Mouse (Mus musculus): ENCODE data around the gene Uvrag. TPM values are rescaled to one million over a fixed set of nuclear protein-coding genes. Genes with fewer than 3 reads are reported as not detected.

Gene Uvrag
- polyA plus RNA-seq, 1 experiment from 2014 or later: 25.8 TPM

DNA sequence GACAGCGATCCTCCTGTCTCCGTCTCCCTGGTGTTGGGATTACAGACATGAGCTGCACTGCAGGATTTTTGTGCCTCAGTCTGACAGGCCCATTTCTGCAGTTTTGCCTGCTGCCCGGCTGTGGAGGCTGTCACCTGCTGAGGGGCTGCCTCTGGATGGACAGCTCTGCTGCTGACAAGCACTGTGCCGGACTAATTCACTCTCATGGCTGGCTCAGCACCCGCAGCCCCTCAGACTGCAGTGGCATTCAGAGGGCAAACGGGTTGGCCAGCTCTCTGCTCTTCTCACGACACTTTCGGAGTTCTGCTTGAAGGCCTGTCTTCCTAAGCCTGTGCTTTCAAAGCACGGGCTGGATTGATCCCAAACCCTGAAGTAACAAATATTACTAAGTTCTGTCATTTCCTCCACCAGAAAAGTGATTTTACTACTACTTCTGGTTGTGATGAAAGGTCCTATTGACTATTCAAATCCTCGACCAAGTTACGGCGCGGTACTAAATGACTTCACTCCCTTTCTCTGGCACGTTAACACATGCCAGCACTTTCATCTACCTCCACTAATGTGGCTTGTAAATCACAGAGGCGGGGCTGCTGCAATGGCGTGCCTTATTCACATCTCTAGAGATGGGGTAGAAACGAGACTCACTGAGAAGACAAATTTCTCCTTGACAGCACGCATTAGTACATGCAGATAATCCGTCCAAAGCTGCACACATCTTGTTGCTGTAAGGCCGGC lies 203.7 kb downstream of the Uvrag start:
- Histone ChIP-seq H3K4me3 (ENCODE audit: low read depth, low read length) (no peak overlapping the region), H3K36me3 (ENCODE audit: control insufficient read depth, insufficient read depth, low read length) (no peaks in the 10 kb centered on the region), H3K27me3 (replicated peaks; ENCODE audit: control insufficient read depth, insufficient read depth, low read length) (no peaks in the 10 kb centered on the region), H3K27ac (ENCODE audit: low read depth) (no peak overlapping the region), H3K4me2 (ENCODE audit: low read length) (no peak overlapping the region), H3K4me1 (replicated peaks; ENCODE audit: control insufficient read depth, insufficient read depth, low read length) (peaks cover 18% of the 10 kb centered on the region; the same call in 1 of the 2 replicates), H3K9ac (ENCODE audit: low read length) (no peak overlapping the region), H3K9me3 (ENCODE audit: control insufficient read depth, low read length) (no peaks in the 10 kb centered on the region)
- DNase-seq (ENCODE audit: low spot score) (no peak), ATAC-seq (replicated peaks; ENCODE audit: low FRiP score, low TSS enrichment, low read depth) (no peak)
- WGBS: 50% methylated on average over 20 of the region's 20 CpGs

DNA sequence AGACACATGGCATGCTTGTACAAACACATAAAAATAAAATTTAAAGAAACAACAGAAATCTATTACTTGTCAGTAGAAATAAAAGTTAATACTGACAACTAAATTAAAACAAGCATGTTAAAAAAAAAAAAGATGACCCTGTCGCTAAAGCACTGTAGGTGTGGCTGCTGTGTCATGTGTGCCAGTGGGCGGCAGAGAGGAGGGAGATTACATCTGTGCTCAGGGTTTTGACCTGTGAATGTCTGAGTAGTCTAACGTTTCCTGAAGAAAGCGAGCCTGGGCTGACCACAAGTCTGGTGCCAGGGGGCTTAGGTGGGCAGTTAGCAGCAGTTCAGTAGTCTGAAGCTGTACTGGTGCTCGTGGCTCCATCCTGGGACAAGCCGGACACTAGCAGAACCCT lies 205.2 kb downstream of the Uvrag start:
- peaks cover 18% of the 10 kb centered on the region; the same call in 1 of the 2 replicates for H3K4me1 ChIP-seq (replicated peaks; ENCODE audit: control insufficient read depth, insufficient read depth, low read length)
- H3K36me3 ChIP-seq (ENCODE audit: control insufficient read depth, insufficient read depth, low read length): no peaks in the 10 kb centered on the region
- ATAC-seq (replicated peaks; ENCODE audit: low FRiP score, low TSS enrichment, low read depth) (no peak), DNase-seq (ENCODE audit: low spot score) (no peak)
- no peak overlapping the region for H3K27ac ChIP-seq (ENCODE audit: low read depth)
- no peaks in the 10 kb centered on the region for H3K27me3 ChIP-seq (replicated peaks; ENCODE audit: control insufficient read depth, insufficient read depth, low read length)
- 80% methylated on average over 6 of the region's 6 CpGs for WGBS
- H3K9ac ChIP-seq (ENCODE audit: low read length): no peak overlapping the region
- H3K4me2 ChIP-seq (ENCODE audit: low read length): no peak overlapping the region
- H3K4me3 ChIP-seq (ENCODE audit: low read depth, low read length): no peak overlapping the region
- H3K9me3 ChIP-seq (ENCODE audit: control insufficient read depth, low read length): no peaks in the 10 kb centered on the region

DNA sequence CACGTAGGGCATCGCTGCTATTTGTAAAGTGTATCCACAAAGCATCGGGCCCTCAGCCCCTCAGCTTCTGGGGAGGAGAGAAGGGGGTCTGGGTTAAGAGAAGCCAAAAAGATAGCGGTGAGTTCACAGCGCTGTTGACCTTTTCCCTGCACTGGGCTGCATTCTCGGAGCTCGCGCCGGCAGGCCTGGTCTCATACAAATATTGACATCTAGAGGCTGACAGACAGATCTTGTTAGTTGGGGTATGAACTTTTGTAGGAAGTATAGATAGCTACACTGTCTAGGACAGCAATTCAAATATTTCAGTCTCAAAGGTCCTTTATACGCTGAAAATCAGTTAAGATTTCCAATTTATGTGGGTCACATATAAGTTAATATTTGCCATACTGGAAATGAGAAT lies 205.7 kb downstream of the Uvrag start:
- Histone ChIP-seq H3K36me3 (ENCODE audit: control insufficient read depth, insufficient read depth, low read length) (no peaks in the 10 kb centered on the region), H3K27me3 (replicated peaks; ENCODE audit: control insufficient read depth, insufficient read depth, low read length) (no peaks in the 10 kb centered on the region), H3K9me3 (ENCODE audit: control insufficient read depth, low read length) (no peaks in the 10 kb centered on the region), H3K4me3 (ENCODE audit: low read depth, low read length) (no peak overlapping the region), H3K9ac (ENCODE audit: low read length) (no peak overlapping the region), H3K4me2 (ENCODE audit: low read length) (no peak overlapping the region), H3K4me1 (replicated peaks; ENCODE audit: control insufficient read depth, insufficient read depth, low read length) (peaks cover 18% of the 10 kb centered on the region; the same call in 1 of the 2 replicates), H3K27ac (ENCODE audit: low read depth) (no peak overlapping the region)
- no peak for DNase-seq (ENCODE audit: low spot score)
- 53% methylated on average over 10 of the region's 10 CpGs for WGBS
- ATAC-seq (replicated peaks; ENCODE audit: low FRiP score, low TSS enrichment, low read depth): no peak

DNA sequence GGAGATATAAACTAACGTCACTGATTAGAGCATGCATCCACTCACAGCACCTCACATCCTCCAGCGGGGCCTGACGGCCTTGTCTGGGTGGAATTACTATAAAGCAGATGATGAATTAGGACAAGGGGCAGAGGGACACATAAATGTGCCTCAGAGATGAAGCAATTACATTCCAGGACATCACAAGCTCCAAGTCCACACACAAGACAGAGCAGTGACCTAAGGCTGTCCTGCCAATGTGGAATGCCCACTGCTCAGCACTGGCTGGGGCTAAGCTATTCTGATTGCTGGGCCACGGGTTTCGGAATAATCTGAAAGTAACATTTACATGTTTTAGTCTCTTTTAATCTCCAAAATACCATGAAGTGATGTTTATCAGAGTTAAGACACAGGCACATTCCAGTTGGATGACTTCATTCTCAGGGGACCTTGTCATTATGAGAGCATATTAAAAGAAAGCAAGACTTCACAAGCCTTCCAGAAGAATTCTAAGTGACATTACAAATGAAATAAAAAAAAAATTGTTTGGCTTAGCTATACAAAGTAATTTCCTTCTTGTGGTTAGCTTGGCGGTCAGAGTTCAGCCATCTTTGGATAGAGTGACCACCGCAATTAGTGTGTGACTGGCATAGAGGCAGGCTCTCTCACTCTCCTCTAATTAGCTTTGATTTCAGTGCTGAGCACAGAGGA lies 212.5 kb downstream of the Uvrag start:
- peaks cover 24% of the 10 kb centered on the region for H3K4me1 ChIP-seq (replicated peaks; ENCODE audit: control insufficient read depth, insufficient read depth, low read length)
- H3K4me2 ChIP-seq (ENCODE audit: low read length): no peak overlapping the region
- no peak overlapping the region for H3K27ac ChIP-seq (ENCODE audit: low read depth)
- DNase-seq (ENCODE audit: low spot score): no peak
- H3K27me3 ChIP-seq (replicated peaks; ENCODE audit: control insufficient read depth, insufficient read depth, low read length): no peaks in the 10 kb centered on the region
- H3K9me3 ChIP-seq (ENCODE audit: control insufficient read depth, low read length): no peaks in the 10 kb centered on the region
- 48% methylated on average over 7 of the region's 7 CpGs for WGBS
- no peak overlapping the region for H3K4me3 ChIP-seq (ENCODE audit: low read depth, low read length)
- no peaks in the 10 kb centered on the region for H3K36me3 ChIP-seq (ENCODE audit: control insufficient read depth, insufficient read depth, low read length)
- H3K9ac ChIP-seq (ENCODE audit: low read length): no peak overlapping the region
- no peak for ATAC-seq (replicated peaks; ENCODE audit: low FRiP score, low TSS enrichment, low read depth)

DNA sequence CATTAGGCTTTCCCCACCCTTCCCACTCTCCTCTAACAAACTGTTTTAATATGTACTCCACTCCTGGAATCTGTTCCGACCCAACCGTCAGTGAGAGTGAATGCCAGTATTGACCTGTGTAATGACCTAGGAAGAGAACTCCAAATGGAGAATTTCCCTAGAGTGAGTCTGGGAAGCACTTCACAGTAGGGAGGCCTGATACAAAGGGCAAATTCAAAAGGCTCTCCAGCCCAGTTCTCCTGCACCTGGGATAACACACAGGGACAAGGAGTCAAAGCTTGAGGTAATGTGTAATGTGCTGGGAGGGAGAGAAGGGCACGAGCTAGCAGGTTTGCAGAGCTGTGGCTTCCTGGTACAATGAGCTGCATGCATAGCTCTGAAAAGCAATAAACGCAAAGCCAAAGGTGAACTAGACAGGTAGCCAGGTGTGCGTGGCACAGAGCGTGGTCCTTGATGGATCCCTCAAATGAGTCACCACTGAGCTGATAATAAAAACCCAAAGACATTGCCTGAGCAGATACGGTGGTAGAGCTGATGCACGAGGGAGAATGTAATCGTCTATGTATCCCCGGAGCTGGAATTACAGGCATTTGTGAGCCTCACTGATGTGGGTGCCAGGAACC lies 213.9 kb downstream of the Uvrag start:
- H3K4me3 ChIP-seq (ENCODE audit: low read depth, low read length): no peak overlapping the region
- no peak overlapping the region for H3K27ac ChIP-seq (ENCODE audit: low read depth)
- no peaks in the 10 kb centered on the region for H3K36me3 ChIP-seq (ENCODE audit: control insufficient read depth, insufficient read depth, low read length)
- H3K9me3 ChIP-seq (ENCODE audit: control insufficient read depth, low read length): no peaks in the 10 kb centered on the region
- ATAC-seq (replicated peaks; ENCODE audit: low FRiP score, low TSS enrichment, low read depth) (peak; percentile 65), DNase-seq (ENCODE audit: low spot score) (no peak)
- no peak overlapping the region for H3K4me2 ChIP-seq (ENCODE audit: low read length)
- H3K27me3 ChIP-seq (replicated peaks; ENCODE audit: control insufficient read depth, insufficient read depth, low read length): no peaks in the 10 kb centered on the region
- 73% methylated on average over 10 of the region's 10 CpGs for WGBS
- peaks cover 24% of the 10 kb centered on the region for H3K4me1 ChIP-seq (replicated peaks; ENCODE audit: control insufficient read depth, insufficient read depth, low read length)
- no peak overlapping the region for H3K9ac ChIP-seq (ENCODE audit: low read length)

DNA sequence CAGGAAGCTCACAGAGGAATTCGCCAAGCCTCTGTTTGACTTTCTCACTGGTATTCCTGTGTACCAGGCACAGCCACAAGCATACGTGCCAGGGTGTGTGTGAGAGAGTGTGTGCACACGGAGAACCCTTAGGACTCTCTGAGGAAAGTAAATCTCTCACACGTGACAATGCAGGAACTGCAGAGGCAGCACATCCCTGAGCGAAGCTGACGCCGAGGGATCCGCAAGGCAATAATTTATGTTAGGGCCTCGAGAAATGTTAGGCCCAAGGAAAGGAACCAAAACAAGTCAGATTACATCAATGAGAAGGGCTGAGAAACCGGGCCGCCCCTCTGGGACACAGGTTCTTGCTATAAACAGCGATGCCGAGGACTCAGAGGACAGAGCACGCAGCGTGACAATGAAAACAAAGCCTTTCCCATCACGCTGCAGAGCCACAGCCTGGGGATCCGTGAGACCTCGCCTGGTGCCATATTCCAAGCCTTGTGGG lies 216.5 kb downstream of the Uvrag start:
- Histone ChIP-seq H3K4me1 (replicated peaks; ENCODE audit: control insufficient read depth, insufficient read depth, low read length) (peaks cover 24% of the 10 kb centered on the region), H3K36me3 (ENCODE audit: control insufficient read depth, insufficient read depth, low read length) (no peaks in the 10 kb centered on the region), H3K9ac (ENCODE audit: low read length) (no peak overlapping the region), H3K27ac (ENCODE audit: low read depth) (peak overlapping the region; percentile 47; the same call in 1 of the 2 replicates), H3K9me3 (ENCODE audit: control insufficient read depth, low read length) (no peaks in the 10 kb centered on the region), H3K27me3 (replicated peaks; ENCODE audit: control insufficient read depth, insufficient read depth, low read length) (no peaks in the 10 kb centered on the region), H3K4me3 (ENCODE audit: low read depth, low read length) (no peak overlapping the region), H3K4me2 (ENCODE audit: low read length) (peak overlapping the region; percentile 35)
- DNase-seq (ENCODE audit: low spot score) (peak; percentile 66), ATAC-seq (replicated peaks; ENCODE audit: low FRiP score, low TSS enrichment, low read depth) (peak; percentile 67; the same call in 1 of the 2 replicates)
- 27% methylated on average over 18 of the region's 18 CpGs for WGBS

DNA sequence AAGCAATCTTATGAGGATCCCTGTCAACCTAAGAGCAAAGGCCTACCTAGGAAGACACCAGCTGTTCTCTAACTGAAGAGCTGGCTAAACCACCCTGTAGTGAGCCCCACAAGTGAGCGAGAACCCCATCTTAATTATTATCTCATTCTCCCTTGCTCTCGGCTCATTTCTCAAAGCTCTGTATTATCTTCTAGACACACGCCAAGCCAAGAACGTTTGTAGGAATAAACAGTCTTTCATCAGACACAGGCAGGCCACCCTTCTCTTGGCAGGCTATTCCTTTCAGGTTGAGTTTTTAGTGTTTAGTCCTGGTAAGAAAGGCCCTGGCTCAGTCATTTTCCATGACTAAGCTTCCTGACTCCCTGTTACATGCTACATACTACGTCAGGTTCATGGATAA lies 218.0 kb downstream of the Uvrag start:
- Histone ChIP-seq H3K4me1 (replicated peaks; ENCODE audit: control insufficient read depth, insufficient read depth, low read length) (peaks cover 19% of the 10 kb centered on the region), H3K27ac (ENCODE audit: low read depth) (no peak overlapping the region), H3K4me2 (ENCODE audit: low read length) (no peak overlapping the region), H3K9ac (ENCODE audit: low read length) (no peak overlapping the region), H3K36me3 (ENCODE audit: control insufficient read depth, insufficient read depth, low read length) (no peaks in the 10 kb centered on the region), H3K4me3 (ENCODE audit: low read depth, low read length) (no peak overlapping the region), H3K9me3 (ENCODE audit: control insufficient read depth, low read length) (no peaks in the 10 kb centered on the region), H3K27me3 (replicated peaks; ENCODE audit: control insufficient read depth, insufficient read depth, low read length) (no peaks in the 10 kb centered on the region)
- ATAC-seq (replicated peaks; ENCODE audit: low FRiP score, low TSS enrichment, low read depth) (no peak), DNase-seq (ENCODE audit: low spot score) (no peak)
- 67% methylated on average over 5 of the region's 5 CpGs for WGBS

DNA sequence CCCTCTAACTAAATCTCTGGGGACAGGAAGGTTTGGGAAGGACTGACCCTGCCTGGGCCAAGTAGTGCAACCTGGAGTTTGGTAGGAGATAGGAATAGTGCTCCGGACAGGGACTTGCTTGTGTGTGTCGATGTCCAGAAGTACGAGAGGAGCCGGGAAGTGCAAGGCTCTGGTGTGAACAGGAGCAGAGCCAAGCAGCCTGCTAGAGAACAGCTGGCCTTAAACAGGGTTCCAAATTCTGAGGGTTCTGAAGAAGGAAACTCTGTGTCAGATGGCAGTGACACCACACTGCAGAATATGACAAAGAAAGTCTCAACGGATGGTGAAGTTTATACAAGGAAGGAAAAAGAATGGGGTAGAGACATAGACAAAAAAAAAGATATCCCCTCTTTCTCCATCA lies 223.5 kb downstream of the Uvrag start:
- no peak overlapping the region for H3K4me2 ChIP-seq (ENCODE audit: low read length)
- no peaks in the 10 kb centered on the region for H3K9me3 ChIP-seq (ENCODE audit: control insufficient read depth, low read length)
- H3K36me3 ChIP-seq (ENCODE audit: control insufficient read depth, insufficient read depth, low read length): no peaks in the 10 kb centered on the region
- 54% methylated on average over 5 of the region's 5 CpGs for WGBS
- DNase-seq (ENCODE audit: low spot score) (no peak), ATAC-seq (replicated peaks; ENCODE audit: low FRiP score, low TSS enrichment, low read depth) (no peak)
- no peak overlapping the region for H3K4me3 ChIP-seq (ENCODE audit: low read depth, low read length)
- no peak overlapping the region for H3K9ac ChIP-seq (ENCODE audit: low read length)
- peaks cover 5% of the 10 kb centered on the region; the same call in 1 of the 2 replicates for H3K4me1 ChIP-seq (replicated peaks; ENCODE audit: control insufficient read depth, insufficient read depth, low read length)
- no peaks in the 10 kb centered on the region for H3K27me3 ChIP-seq (replicated peaks; ENCODE audit: control insufficient read depth, insufficient read depth, low read length)
- H3K27ac ChIP-seq (ENCODE audit: low read depth): no peak overlapping the region

All from intestine, embryonic 14.5 days (tissue).